Mouse (Mus musculus) limb, embryonic 14.5 days (tissue): ENCODE data around the gene Tti1. TPM values are rescaled to one million over a fixed set of nuclear protein-coding genes. Genes with fewer than 3 reads are reported as not detected.

ENCODE experiments used
- ATAC-seq: fragments of 200-750 bp; cut with Nextera tagmentation; 2 replicates; pipeline ENCODE4 v1.8.0; 2017; ENCODE audit warnings: low read depth, moderate number of reproducible peaks, moderate TSS enrichment; ENCODE audit not compliant: low FRiP score
- DNase-seq: peaks from one replicate; pipeline ENCODE4 v3.0.0-alpha.2; 2015; ENCODE audit warnings: low spot score
- H3K27ac ChIP-seq: fragments of 300-500 bp; sonication (generic); replicated peaks from 2 replicates; pipeline ENCODE4 v1.5.1; 2014; ENCODE audit warnings: low read depth, mild to moderate bottlenecking, low read length, moderate library complexity, mixed read lengths
- H3K27me3 ChIP-seq: fragments of 300-500 bp; sonication (generic); 2 replicates; pipeline ENCODE4 v1.6.1; 2014; ENCODE audit warnings: low read length, mixed read lengths; ENCODE audit not compliant: control insufficient read depth, insufficient read depth
- H3K36me3 ChIP-seq: fragments of 300-500 bp; sonication (generic); 2 replicates; pipeline ENCODE4 v1.6.1; 2014; ENCODE audit warnings: mild to moderate bottlenecking, low read length, moderate library complexity, mixed read lengths; ENCODE audit not compliant: control insufficient read depth, insufficient read depth
- H3K4me1 ChIP-seq: fragments of 300-500 bp; sonication (generic); 2 replicates; pipeline ENCODE4 v1.6.1; 2014; ENCODE audit warnings: antibody characterized with exemption, low read length, mixed read lengths; ENCODE audit not compliant: control insufficient read depth, insufficient read depth
- H3K4me2 ChIP-seq: fragments of 300-500 bp; sonication (generic); replicated peaks from 2 replicates; pipeline ENCODE4 v1.6.1; 2014; ENCODE audit warnings: low read depth, mild to moderate bottlenecking, low read length, moderate library complexity; ENCODE audit not compliant: severe bottlenecking
- H3K4me3 ChIP-seq: fragments of 300-500 bp; sonication (generic); replicated peaks from 2 replicates; pipeline ENCODE4 v1.5.1; 2014; ENCODE audit warnings: low read length
- H3K9ac ChIP-seq: fragments of 300-500 bp; sonication (generic); 2 replicates; pipeline ENCODE4 v1.6.1; 2014; ENCODE audit warnings: mild to moderate bottlenecking, low read depth, low read length, moderate library complexity; ENCODE audit not compliant: severe bottlenecking
- H3K9me3 ChIP-seq: fragments of 300-500 bp; sonication (generic); 2 replicates; pipeline ENCODE4 v1.6.1; 2016; ENCODE audit warnings: low read length; ENCODE audit not compliant: control insufficient read depth
- POLR2A ChIP-seq: fragments of 200-500 bp; IDR thresholded peaks from 2 replicates; pipeline ENCODE4 v1.8.0; 2012; ENCODE audit warnings: inconsistent platforms, mild to moderate bottlenecking, moderate library complexity, borderline replicate concordance; ENCODE audit not compliant: insufficient read depth, insufficient read length; ENCODE audit errors: extremely low read depth
- WGBS: fragments of 180-500 bp; shearing (Covaris S2); extraction: QIAGEN DNeasy Blood & Tissue Kit; methylation state at CpG from one replicate; pipeline ENCODE4 v1.1.7; 2014; 5-methylcytosine and 5-hydroxymethylcytosine counted together
- polyA plus RNA-seq, 2 experiments: library from polyadenylated mRNA; depleted of rRNA in 1 of 2; stranded (reverse) in 1 of 2; unstranded in 1 of 2; fragments of >200 nt; fragmentation: Nextera tagmentation in 1 of 2; extraction: Ambion mirVana in 1 of 2; gene quantifications; 2 replicates each; pipeline versions ENCODE4 v1.2.1 to v1.2.3; 2012 to 2014

The Tti1 gene
- polyA plus RNA-seq, 2 experiments, result 19.1 to 23.7 TPM

DNA sequence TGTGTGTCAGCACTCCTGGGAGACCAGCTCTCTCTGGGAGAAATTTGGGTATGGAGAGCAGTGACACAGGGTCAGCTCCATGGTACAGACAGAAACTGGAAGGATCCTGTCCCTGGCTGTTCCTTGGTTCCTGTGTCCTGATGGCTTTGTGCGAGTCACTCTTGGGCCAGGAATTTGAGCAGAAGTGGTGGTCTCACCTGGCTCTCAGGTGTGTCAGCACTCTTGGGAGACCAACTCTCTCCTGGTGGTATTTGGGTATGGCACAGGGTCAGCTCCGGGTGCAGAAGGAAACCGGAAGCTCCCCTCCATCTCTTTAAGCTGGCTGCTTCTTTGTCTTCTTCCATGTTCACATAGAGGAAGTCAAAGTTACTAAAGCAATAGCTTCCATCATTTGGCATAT lies 26.4 kb upstream of the Tti1 start:
- no peak for TF ChIP-seq POLR2A
- H3K27ac ChIP-seq, result no peak overlapping the region
- no peak for DNase-seq
- H3K4me1 ChIP-seq, result no peaks in the 10 kb centered on the region
- H3K36me3 ChIP-seq, result peaks cover 75% of the 10 kb centered on the region
- 93% methylated on average over 3 of the region's 3 CpGs for WGBS
- no peak for ATAC-seq
- H3K9me3 ChIP-seq, result no peaks in the 10 kb centered on the region
- no peaks in the 10 kb centered on the region for H3K27me3 ChIP-seq
- H3K4me3 ChIP-seq, result no peak overlapping the region
- H3K4me2 ChIP-seq, result no peak overlapping the region
- H3K9ac ChIP-seq, result no peak overlapping the region

GRCm38 (mm10) chr2:158050116-158050515 lies 21.9 kb upstream of the Tti1 start:
- ATAC-seq (no peak), DNase-seq (no peak)
- no peak overlapping the region for H3K4me3 ChIP-seq
- H3K27ac ChIP-seq, result no peak overlapping the region
- H3K27me3 ChIP-seq, result no peaks in the 10 kb centered on the region
- H3K4me1 ChIP-seq, result no peaks in the 10 kb centered on the region
- H3K9ac ChIP-seq, result no peak overlapping the region
- 93% methylated on average over 8 of the region's 8 CpGs for WGBS
- no peaks in the 10 kb centered on the region for H3K9me3 ChIP-seq
- TF ChIP-seq POLR2A, result no peak
- no peak overlapping the region for H3K4me2 ChIP-seq
- peaks cover 72% of the 10 kb centered on the region for H3K36me3 ChIP-seq

DNA sequence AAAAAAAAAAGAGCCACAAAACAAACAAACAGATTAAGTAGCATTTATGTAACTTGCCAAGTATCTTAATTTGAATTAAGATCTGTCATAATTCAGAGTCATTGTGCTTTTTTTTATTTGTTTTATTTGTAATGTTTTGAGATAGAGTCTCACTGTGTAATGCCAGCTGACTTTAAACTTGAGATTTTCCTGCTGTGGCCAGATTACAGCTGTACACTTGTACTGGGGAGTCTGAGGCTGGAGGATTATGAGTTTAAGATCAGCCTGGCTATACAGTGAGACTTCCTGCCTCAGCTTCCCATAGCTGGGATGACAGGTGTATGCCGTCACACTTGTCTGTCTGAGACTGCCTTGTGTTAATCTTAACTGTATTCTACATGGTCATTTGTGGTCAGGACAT lies 20.5 kb upstream of the Tti1 start:
- 97% methylated on average over 1 of the region's 1 CpGs for whole genome bisulfite sequencing
- Histone ChIP-seq H3K9ac (no peak overlapping the region), H3K9me3 (no peaks in the 10 kb centered on the region), H3K4me3 (no peak overlapping the region), H3K27me3 (no peaks in the 10 kb centered on the region), H3K4me2 (no peak overlapping the region), H3K36me3 (peaks cover 79% of the 10 kb centered on the region), H3K4me1 (no peaks in the 10 kb centered on the region), H3K27ac (no peak overlapping the region)
- no peak for TF ChIP-seq POLR2A
- DNase-seq (no peak), ATAC-seq (no peak)

GRCm38 (mm10) chr2:158047903-158048302 lies 19.7 kb upstream of the Tti1 start:
- H3K27ac ChIP-seq, result no peak overlapping the region
- DNase-seq, result no peak
- peaks cover 83% of the 10 kb centered on the region for H3K36me3 ChIP-seq
- no peaks in the 10 kb centered on the region for H3K9me3 ChIP-seq
- no peak overlapping the region for H3K4me2 ChIP-seq
- H3K4me3 ChIP-seq, result no peak overlapping the region
- no peaks in the 10 kb centered on the region for H3K27me3 ChIP-seq
- ATAC-seq, result no peak
- WGBS, result 57% methylated on average over 3 of the region's 3 CpGs
- H3K4me1 ChIP-seq, result no peaks in the 10 kb centered on the region
- H3K9ac ChIP-seq, result no peak overlapping the region
- no peak for TF ChIP-seq POLR2A

DNA sequence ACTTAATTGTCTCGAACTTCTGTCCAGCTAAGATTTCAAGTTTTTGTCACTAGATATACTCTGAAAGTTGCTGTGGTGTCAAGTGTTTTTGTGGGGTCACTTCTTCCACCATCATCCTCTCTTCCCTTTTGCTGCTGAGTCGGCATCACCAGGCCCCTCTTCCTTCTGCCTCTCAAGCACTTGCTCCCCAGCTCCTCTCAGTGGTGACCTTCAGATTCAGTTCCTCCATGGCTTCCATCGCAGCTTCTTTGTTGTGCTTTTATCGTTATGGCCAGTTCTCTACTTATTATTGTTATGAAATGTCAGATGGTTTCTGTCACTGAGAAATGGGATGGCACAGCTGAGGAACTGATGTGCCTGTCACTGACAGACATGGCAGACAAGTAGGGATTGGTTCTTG lies 18.0 kb upstream of the Tti1 start:
- H3K9me3 ChIP-seq, result no peaks in the 10 kb centered on the region
- H3K4me1 ChIP-seq, result no peaks in the 10 kb centered on the region
- no peak for TF ChIP-seq POLR2A
- peaks cover 79% of the 10 kb centered on the region for H3K36me3 ChIP-seq
- no peaks in the 10 kb centered on the region for H3K27me3 ChIP-seq
- DNase-seq (no peak), ATAC-seq (no peak)
- 80% methylated on average over 4 of the region's 4 CpGs for WGBS
- no peak overlapping the region for H3K27ac ChIP-seq
- H3K4me2 ChIP-seq, result no peak overlapping the region
- no peak overlapping the region for H3K4me3 ChIP-seq
- H3K9ac ChIP-seq, result no peak overlapping the region

- Histone ChIP-seq H3K36me3 (peaks cover 82% of the 10 kb centered on the region), H3K9me3 (no peaks in the 10 kb centered on the region), H3K9ac (no peak overlapping the region), H3K4me2 (no peak overlapping the region), H3K4me3 (no peak overlapping the region), H3K4me1 (no peaks in the 10 kb centered on the region), H3K27me3 (no peaks in the 10 kb centered on the region), H3K27ac (no peak overlapping the region)
- DNase-seq, result no peak
- WGBS, result 81% methylated on average over 8 of the region's 8 CpGs
- no peak for TF ChIP-seq POLR2A
- ATAC-seq, result no peak
These were observed 15.3 kb upstream of the Tti1 start for GRCm38 (mm10) chr2:158043504-158043903.
